Mouse (Mus musculus) liver, postnatal 0 days (tissue): Measurements from ENCODE around the gene Ikbip.

Source experiments
- CTCF ChIP-seq: sonication (generic); IDR thresholded peaks from 2 replicates; pipeline ENCODE4 v1.5.1; 2016; ENCODE audit warnings: antibody characterized with exemption, low read depth
- EP300 ChIP-seq: IDR thresholded peaks from 2 replicates; pipeline ENCODE4 v1.6.1; 2016; ENCODE audit warnings: antibody characterized with exemption, low read depth, mild to moderate bottlenecking

- TF ChIP-seq EP300: no peak
- TF ChIP-seq CTCF: no peak
Observed at GRCm38 (mm10) chr10:91122646-91123045, 39.9 kb downstream of the Ikbip start.
